Mouse (Mus musculus): ENCODE results near the gene Arpc5l.

The Arpc5l gene
- long read RNA-seq, experiment 1, full-length matches to known transcripts, result 15 of 26 reads
- long read RNA-seq, experiment 1, partial matches to known transcripts, result 1 of 26 reads
- long read RNA-seq, experiment 1, other reads (novel, unspliced or antisense), result 10 of 26 reads
- long read RNA-seq, experiment 2, full-length matches to known transcripts, result 14 of 37 reads
- long read RNA-seq, experiment 2, partial matches to known transcripts, result 1 of 37 reads
- long read RNA-seq, experiment 2, other reads (novel, unspliced or antisense), result 22 of 37 reads

GRCm38 (mm10) chr2:39004880-39005435, at the start of gene Arpc5l:
Gene Arpc5l (plus strand): TSS chr2:39005348.
- intact Hi-C loops (cut with DNase I), result no loop called here

DNA sequence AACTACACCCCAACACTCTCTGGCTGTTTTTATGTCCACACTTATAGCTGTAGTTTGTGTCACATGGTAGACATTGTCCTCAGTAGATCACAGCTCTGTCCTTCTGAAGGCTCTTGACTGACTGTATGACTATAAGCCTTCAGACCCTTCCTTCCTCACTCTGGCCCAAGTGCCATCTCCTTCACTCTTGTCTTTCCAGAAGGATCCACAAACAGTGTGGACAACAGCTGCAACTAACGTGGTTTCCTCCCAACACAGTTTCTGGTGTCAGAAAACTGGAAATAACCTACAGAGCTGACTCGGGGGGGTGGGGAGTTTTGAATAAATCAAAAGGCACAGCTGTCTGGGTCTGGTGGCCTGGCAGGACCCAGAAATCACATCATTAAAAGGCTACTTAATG, 49.1 kb upstream of the Arpc5l start:
- intact Hi-C loops (cut with DNase I), result no loop called here

DNA sequence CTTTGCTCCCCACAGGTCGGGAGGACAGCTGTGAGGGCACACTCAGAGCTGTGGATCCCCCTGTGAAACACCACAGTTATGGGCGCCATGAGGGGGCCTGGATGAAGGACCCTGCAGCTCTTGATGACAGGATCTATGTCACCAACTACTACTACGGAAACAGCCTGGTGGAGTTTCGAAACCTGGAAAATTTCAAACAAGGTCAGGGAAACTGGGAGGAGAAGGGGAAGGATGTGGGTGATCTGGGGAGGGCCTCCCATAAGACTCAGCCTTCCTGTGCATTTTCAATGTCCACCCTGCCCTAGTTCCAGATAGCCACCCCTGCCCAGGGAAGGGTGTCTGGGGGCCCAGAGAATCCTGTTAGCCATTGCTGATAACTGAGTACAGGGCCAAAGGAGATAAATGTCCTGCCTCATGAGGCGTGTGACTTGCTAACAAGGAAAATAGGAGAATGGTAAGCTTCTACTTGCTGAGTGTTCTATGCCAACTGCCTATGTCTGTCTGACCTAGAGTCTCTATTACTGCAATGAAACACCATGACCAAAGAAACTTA, 47.4 kb upstream of the Arpc5l start:
- intact Hi-C loops (cut with DNase I), result no loop called here

DNA sequence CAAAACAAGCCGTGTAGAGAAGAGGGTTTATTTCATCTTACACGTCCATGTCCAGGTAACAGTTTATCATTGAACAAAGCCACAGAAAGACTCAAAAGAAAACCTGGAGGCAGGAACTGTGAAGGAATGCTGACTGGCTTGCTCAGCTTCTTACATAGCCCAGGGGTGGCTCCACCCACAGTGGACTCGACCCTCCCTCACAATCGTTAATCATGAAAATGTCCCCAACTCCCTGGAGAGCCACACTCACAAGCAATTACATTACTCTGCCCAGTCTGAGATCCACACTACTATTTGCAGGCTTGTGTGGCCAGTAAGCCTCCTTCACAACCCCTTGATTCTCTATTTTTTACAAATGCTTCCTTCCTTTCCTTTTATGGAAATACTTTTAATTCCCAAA, 41.0 kb upstream of the Arpc5l start:
- intact Hi-C loops (cut with DNase I), result no loop called here

DNA sequence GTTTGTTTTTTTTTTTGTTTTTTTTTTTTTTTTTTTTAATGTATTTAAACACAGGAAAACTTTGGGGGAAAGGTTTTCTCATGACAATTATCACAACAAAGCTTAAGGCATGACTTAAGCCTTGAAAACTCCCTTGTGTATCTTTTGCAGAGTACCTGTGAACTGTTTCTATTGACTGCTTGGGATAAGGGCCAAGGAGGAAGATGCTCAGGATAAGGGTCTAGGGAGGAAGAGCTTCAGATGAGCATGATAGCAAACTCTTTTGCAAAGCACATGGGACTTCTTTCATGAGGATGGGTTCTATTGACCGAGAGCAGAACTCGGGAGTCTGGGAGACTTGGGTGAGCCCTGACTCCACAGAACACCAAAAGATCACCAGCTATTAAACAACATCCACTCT, 35.5 kb upstream of the Arpc5l start:
- intact Hi-C loops (cut with DNase I), result no loop called here

- intact Hi-C loops (cut with DNase I), result no loop called here
Measured at GRCm38 (mm10) chr2:38970057-38970456, 35.1 kb upstream of the Arpc5l start.

DNA sequence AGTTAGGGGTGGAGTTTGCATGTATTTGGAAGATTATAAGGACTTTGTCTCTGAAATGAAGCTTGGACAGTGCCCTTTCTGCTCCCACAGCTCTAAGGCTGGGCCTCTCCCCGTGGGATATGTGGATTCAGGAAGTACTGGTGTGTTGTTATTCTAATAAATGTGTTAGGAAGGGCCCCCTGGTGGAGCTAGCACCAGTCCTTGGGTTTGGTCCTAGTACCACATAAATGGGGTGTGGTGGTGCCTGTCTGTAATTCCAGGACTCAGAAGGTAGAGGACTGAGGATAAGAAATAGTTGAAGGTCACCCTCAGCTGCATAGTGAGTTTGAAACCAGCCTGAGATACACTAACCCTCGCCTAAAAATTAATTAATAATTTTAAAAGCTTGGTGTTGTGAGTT, 31.9 kb upstream of the Arpc5l start:
- intact Hi-C loops (cut with DNase I), result no loop called here

DNA sequence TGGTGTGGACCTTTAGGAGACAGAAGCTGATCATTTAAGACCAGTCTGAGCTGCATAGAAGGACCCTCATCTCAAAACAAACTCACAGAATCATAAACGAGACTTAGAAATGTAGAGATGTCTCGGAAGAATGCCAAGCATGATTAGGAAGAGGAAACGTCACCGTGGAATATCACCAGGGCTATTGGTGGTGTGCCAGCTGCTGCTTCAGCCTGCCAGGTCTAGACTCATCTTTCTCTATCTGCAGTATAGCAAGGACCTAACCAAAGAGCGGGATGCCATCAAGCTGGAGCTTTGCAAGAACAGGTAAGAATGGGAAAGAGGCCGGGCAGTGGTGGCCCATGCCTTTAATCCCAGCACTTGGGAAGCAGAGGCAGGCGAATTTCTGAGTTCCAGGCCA, 31.4 kb upstream of the Arpc5l start:
- intact Hi-C loops (cut with DNase I), result no loop called here

DNA sequence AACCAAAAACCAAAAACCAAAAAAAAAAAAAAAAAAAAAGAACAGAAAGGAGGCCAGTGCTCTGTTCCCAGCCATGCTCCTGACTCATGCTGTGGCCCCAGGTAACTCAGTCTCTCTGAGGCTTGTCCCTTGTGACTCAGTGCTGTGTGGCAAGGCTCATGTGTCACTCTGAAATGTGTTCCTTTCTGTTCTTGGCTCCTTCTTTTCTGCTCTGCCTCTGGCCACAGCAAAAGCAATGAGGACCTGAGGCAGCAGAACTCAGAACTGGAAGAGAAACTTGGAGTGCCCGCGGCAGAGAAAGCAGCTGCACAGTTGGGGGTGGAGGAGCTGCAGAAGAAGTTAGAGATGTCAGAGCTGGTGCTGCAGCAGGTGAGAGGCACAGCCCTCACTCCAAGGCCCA, 31.0 kb upstream of the Arpc5l start:
- intact Hi-C loops (cut with DNase I), result no loop called here

- intact Hi-C loops (cut with DNase I), result no loop called here
Measured at GRCm38 (mm10) chr2:38975181-38975580, 30.0 kb upstream of the Arpc5l start.

- intact Hi-C loops (cut with DNase I), result no loop called here
Measured at GRCm38 (mm10) chr2:38975941-38976805, 29.0 kb upstream of the Arpc5l start.

DNA sequence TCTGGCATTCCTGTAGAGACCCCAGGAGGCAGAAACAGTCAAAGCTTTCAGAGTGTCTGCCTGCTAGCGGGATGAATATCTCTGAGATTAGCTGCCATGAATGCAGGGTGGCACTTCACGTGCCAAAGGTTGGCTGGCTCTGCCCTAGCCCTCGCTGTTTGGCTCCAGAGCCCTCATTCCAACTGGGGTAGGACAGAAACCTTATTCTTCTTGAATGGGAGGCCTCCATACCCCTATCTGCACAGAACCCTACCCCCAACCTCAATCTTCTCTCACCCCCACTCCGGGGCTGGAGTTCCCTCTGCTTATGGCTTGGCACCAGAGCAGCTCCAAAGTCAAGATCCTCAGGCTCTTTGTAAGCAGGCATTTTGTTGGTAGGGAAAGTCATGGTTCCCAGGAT, 27.3 kb upstream of the Arpc5l start:
- intact Hi-C loops (cut with DNase I), result no loop called here

- intact Hi-C loops (cut with DNase I), result no loop called here
Measured at GRCm38 (mm10) chr2:38983456-38983855, 21.7 kb upstream of the Arpc5l start.

DNA sequence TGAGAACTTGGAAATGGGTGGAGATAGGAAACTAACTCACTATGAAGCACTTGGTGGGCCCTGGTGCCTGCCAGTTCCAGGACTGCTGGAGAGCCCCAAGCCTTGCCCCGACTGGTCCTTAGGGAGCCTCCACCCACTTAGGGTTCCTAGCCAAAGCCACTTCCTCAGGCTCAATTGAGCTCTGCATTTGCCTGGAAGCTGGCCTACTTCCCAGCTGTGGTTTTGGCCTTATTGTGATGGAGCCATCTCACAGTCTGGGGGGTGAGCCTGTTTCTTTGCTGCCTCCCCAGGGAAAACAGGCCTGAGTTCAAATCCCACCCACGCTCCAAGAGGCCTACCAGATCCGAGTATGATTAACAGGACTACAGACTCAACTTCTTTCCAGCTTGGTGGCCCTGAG, 18.6 kb upstream of the Arpc5l start:
- intact Hi-C loops (cut with DNase I), result no loop called here

GRCm38 (mm10) chr2:38987371-38987770, 17.8 kb upstream of the Arpc5l start:
- intact Hi-C loops (cut with DNase I), result no loop called here

- intact Hi-C loops (cut with DNase I), result no loop called here
Measured at GRCm38 (mm10) chr2:38987803-38988510, 17.2 kb upstream of the Arpc5l start.

GRCm38 (mm10) chr2:38988929-38989328, 16.2 kb upstream of the Arpc5l start:
- intact Hi-C loops (cut with DNase I), result no loop called here

DNA sequence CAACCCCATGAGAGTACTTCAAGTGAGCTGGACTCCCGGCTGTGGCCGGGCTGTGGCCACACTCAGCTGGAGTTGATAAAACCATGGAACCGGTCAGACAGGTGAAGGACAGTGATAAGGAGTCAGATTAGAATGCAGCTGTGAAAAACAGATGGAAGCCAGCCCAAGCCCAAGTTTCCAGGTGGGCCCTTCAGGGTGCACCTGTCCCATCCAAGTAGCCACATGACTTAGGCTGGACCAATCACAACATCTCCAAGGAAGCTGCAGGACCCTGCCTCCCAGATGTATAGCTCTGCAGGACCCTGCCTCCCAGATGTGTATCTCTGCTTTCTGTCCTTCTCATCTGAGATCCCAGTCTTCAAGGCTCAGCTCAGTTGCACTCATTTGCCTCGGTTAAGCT, 13.1 kb upstream of the Arpc5l start:
- intact Hi-C loops (cut with DNase I), result loop anchor here (10.0 kb wide), 1 partner anchor 197 kb away; no protein-coding TSS in a partner anchor

DNA sequence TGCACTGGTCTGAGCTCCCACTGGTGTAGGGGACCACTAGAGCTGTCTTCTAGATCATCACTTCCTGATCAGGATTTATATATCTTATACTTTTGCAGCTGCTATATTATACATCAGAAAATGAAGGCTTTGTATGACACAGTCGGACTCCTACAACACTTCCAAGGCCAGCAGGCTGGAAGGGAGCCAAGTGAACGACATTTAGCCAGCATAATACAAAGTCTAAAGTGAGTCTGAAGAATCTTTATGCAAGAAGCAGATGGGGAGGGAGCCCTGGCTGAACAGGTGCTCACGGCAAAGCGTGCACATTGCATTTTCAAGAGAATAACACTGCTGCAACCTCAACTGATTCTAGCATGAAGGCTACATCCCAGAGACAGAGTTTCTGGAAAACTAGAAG, 12.7 kb upstream of the Arpc5l start:
- intact Hi-C loops (cut with DNase I), result loop anchor here (10.0 kb wide), 1 partner anchor 198 kb away; no protein-coding TSS in a partner anchor

DNA sequence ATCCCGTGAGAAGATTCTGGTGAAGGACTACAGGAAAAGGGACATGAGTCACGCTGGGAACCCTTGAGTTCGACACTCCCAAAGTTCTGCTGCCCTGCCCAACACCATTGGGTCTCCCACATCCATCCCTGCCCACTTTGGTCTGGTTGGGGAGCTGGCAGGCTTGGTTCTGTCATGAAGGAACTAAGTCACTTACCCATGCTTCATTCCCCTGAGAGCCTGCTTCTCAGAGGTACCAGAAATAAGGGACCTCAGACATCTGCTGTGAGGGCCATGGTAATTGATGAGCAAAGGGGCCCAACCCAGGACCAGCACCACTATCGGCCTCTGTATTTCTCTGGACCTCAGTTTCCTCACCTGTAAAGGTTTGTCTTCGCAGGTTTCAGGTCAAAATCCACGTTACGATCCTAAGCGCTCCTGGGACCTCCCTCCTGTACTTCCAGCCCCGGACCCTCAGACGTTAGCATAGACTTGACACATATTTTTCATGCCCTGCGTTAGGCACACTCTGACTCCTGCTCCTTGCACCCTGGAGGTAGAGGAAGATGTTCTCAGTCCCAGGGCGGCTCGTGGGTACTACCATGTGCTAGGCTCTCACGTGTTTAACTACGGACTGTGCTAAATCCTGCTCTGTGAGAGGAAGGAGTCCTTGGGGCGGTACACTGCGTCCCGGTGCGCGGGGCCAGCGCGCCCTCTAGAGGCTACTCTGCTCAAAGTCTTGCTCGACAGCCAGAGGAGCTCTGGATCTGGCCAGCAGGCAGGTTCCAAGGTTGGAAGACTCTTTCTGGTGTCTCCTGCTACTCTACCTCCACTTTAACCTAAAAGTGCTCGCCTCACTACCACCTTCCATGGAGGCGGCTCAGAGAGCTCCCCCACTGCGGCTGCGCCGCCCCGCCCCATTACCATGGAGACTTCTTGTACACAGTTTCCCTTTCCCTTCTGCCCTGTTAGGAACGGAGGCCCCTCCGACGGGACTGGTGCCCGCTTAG, 7.5 kb upstream of the Arpc5l start, which contains the start of gene Wdr38:
Gene Wdr38, plus strand, starts transcription at position 91 of the 989 bp plus-strand sequence.
- intact Hi-C loops (cut with DNase I), result loop anchor here (2.0 to 10.0 kb wide), 2 partner anchors 71 to 203 kb away; partner anchors contain the start of gene Nr6a1
